Mouse (Mus musculus) intestine, postnatal 0 days (tissue): ENCODE results near the gene Vwde. TPM values are rescaled to one million over a fixed set of nuclear protein-coding genes. Genes with fewer than 3 reads are reported as not detected.

Experiments
- ATAC-seq: fragments of 200-750 bp; cut with Nextera tagmentation; 2 replicates; pipeline ENCODE4 v1.8.0; 2017; ENCODE audit warnings: mild to moderate bottlenecking, moderate TSS enrichment, moderate library complexity
- H3K27ac ChIP-seq: fragments of 300-500 bp; sonication (generic); 2 replicates; pipeline ENCODE4 v1.5.1; 2014; ENCODE audit warnings: mild to moderate bottlenecking, low read depth, low read length, moderate library complexity
- H3K27me3 ChIP-seq: fragments of 300-500 bp; sonication (generic); replicated peaks from 2 replicates; pipeline ENCODE4 v1.6.1; 2014; ENCODE audit warnings: low read length, mixed read lengths; ENCODE audit not compliant: control insufficient read depth, insufficient read depth
- H3K36me3 ChIP-seq: fragments of 300-500 bp; sonication (generic); 2 replicates; pipeline ENCODE4 v1.6.1; 2014; ENCODE audit warnings: mild to moderate bottlenecking, moderate library complexity; ENCODE audit not compliant: control insufficient read depth, insufficient read depth
- H3K4me1 ChIP-seq: fragments of 300-500 bp; sonication (generic); replicated peaks from 2 replicates; pipeline ENCODE4 v1.6.1; 2014; ENCODE audit warnings: antibody characterized with exemption, low read length, mixed read lengths; ENCODE audit not compliant: control insufficient read depth, insufficient read depth
- H3K4me2 ChIP-seq: fragments of 300-500 bp; sonication (generic); replicated peaks from 2 replicates; pipeline ENCODE4 v1.6.1; 2014; ENCODE audit warnings: low read depth, mild to moderate bottlenecking, moderate library complexity
- H3K4me3 ChIP-seq: fragments of 300-500 bp; sonication (generic); 2 replicates; pipeline ENCODE4 v1.5.1; 2014; ENCODE audit warnings: low read depth, low read length
- H3K9ac ChIP-seq: fragments of 300-500 bp; sonication (generic); 2 replicates; pipeline ENCODE4 v1.6.1; 2014; ENCODE audit warnings: mild to moderate bottlenecking, low read depth, low read length
- H3K9me3 ChIP-seq: fragments of 300-500 bp; sonication (generic); 2 replicates; pipeline ENCODE4 v1.6.1; 2016; ENCODE audit warnings: mixed run types; ENCODE audit not compliant: control insufficient read depth
- CTCF ChIP-seq: sonication (generic); IDR thresholded peaks from 2 replicates; pipeline ENCODE4 v1.5.1; 2016; ENCODE audit warnings: low read depth, mild to moderate bottlenecking, control low read depth, antibody characterized with exemption, moderate library complexity
- WGBS: fragments of 180-500 bp; shearing (Covaris S2); extraction: QIAGEN DNeasy Blood & Tissue Kit; methylation state at CpG from one replicate; pipeline ENCODE4 v1.1.7; 2014; 5-methylcytosine and 5-hydroxymethylcytosine counted together
- polyA plus RNA-seq: library from polyadenylated mRNA; unstranded; fragments of >200 nt; fragmentation: Nextera tagmentation; extraction: Ambion mirVana; gene quantifications from 2 replicates; pipeline ENCODE4 v1.2.1, GENCODE M21; 2015

The Vwde gene
- polyA plus RNA-seq, 1 experiment from 2014 or later = not detected

DNA sequence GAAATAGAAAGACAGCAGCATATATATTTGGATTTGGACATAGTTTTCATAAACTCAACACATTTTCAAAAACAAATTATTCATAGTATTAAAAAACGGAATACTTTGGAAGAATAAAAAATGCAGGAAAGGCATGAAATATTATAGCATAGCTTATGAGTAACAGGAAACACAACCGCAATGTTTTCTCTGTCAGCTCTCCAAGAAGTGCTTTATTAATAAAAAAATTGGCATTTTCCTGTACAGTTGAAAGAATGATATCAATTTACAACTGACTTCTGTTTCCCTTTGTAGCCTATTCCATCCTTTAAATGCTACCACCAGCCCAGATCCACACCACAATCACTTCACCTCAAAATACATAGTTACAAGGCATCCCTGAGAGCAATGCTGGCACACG lies 44.7 kb downstream of the Vwde start:
- no peak for ATAC-seq

DNA sequence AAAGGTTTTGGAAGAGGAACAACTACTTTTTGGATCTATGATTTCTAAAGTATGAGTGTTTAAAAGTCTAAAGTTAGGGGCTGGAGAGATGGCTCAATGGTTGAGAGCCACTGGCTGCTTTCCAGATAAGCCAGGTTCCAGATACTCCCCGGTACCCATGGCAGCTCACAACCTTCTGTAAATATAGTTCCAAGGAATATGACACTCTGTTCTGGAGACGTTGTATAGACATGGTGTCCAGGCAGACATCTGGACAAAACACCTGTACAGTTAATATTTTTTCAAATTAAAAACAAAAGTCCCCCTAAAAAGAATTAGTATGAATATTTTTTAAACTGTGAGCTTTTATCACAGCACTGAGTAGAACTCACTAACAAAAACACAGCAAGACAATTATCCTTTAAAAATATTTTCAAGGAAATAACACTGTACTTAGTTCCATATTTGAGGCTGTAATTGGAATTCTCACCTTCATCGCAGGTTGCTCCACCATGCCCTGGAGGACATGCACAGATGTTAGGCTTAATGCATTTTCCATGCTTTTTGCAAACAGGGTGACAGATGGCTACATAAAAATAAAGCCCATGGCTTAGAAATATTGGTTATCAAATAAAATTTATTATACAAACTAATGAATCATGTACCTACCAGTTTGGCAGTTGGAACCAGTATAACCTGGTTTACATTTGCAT lies 55.2 kb downstream of the Vwde start:
- Histone ChIP-seq H3K36me3 (no peaks in the 10 kb centered on the region), H3K27me3 (no peaks in the 10 kb centered on the region), H3K27ac (no peak overlapping the region), H3K9ac (no peak overlapping the region), H3K4me1 (no peaks in the 10 kb centered on the region), H3K4me3 (no peak overlapping the region), H3K9me3 (no peaks in the 10 kb centered on the region), H3K4me2 (no peak overlapping the region)
- ATAC-seq = no peak
- no peak for TF ChIP-seq CTCF
- 55% methylated on average over 3 of the region's 3 CpGs for WGBS

More for the DNA sequence above, 44.7 kb downstream of the Vwde start:
- Histone ChIP-seq H3K4me2 (no peak overlapping the region), H3K9ac (no peak overlapping the region), H3K4me3 (no peak overlapping the region), H3K27ac (no peak overlapping the region), H3K4me1 (no peaks in the 10 kb centered on the region), H3K36me3 (no peaks in the 10 kb centered on the region), H3K27me3 (no peaks in the 10 kb centered on the region), H3K9me3 (no peaks in the 10 kb centered on the region)
- WGBS = 59% methylated on average over 3 of the region's 3 CpGs
- no peak for TF ChIP-seq CTCF

DNA sequence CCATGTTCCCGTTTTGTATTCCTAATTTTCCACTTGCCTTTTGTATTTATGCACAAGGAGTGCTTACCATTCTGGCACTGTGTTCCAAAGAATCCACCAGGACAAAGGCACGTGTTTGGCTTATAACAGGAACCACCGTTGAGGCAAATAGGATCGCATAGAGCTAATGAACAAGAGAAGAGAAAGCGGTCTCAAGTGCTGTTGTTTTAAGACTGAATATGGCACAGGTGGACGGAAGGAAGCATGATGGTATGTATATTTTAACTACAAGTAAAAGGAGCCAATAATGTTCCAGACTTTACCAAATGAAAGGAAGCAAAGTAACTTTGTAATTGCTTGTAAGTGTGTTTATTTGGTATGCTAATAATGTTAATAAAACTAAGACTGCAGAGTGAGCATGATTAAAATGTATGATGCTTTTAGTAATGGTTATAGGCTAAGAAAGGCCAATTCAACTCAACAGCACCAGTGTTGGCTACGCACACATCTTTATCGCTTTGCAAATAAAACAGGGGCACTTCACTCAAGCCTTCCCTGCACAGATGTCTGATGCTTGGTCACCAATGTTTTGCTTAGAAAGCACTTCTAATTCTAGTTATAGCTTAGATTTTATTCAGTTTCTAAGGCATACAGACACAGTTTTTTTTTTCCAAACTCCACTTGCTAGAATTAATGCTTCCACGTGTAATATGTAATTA lies 58.4 kb downstream of the Vwde start:
- Histone ChIP-seq H3K4me1 (no peaks in the 10 kb centered on the region), H3K9ac (no peak overlapping the region), H3K9me3 (no peaks in the 10 kb centered on the region), H3K4me2 (no peak overlapping the region), H3K27me3 (no peaks in the 10 kb centered on the region), H3K27ac (no peak overlapping the region), H3K36me3 (no peaks in the 10 kb centered on the region), H3K4me3 (no peak overlapping the region)
- ATAC-seq = no peak
- no peak for TF ChIP-seq CTCF
- 72% methylated on average over 9 of the region's 9 CpGs for WGBS

DNA sequence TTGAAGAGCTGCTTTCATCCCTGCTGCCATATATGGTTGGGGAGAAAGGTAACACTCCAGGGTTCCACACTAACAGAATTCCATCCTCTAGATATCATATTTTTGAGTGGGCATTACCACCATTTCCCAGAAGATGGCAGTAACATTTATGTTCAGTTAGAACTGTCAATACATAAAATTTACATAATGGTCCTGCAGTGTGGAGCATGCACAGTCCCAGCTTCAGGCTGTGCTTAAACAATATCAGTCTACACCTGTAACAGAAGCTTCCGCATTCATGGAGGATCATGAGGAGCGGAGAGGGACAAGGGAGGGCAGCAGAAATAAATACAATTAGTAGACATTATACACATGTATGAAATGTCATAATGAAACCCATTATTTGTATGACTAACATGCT lies 65.3 kb downstream of the Vwde start:
- H3K9ac ChIP-seq = no peak overlapping the region
- H3K27ac ChIP-seq = no peak overlapping the region
- TF ChIP-seq CTCF = peak; percentile 42
- H3K4me3 ChIP-seq = no peak overlapping the region
- no peaks in the 10 kb centered on the region for H3K9me3 ChIP-seq
- H3K36me3 ChIP-seq = no peaks in the 10 kb centered on the region
- H3K4me2 ChIP-seq = no peak overlapping the region
- no peaks in the 10 kb centered on the region for H3K27me3 ChIP-seq
- 91% methylated on average over 2 of the region's 2 CpGs for WGBS
- ATAC-seq = no peak
- no peaks in the 10 kb centered on the region for H3K4me1 ChIP-seq

DNA sequence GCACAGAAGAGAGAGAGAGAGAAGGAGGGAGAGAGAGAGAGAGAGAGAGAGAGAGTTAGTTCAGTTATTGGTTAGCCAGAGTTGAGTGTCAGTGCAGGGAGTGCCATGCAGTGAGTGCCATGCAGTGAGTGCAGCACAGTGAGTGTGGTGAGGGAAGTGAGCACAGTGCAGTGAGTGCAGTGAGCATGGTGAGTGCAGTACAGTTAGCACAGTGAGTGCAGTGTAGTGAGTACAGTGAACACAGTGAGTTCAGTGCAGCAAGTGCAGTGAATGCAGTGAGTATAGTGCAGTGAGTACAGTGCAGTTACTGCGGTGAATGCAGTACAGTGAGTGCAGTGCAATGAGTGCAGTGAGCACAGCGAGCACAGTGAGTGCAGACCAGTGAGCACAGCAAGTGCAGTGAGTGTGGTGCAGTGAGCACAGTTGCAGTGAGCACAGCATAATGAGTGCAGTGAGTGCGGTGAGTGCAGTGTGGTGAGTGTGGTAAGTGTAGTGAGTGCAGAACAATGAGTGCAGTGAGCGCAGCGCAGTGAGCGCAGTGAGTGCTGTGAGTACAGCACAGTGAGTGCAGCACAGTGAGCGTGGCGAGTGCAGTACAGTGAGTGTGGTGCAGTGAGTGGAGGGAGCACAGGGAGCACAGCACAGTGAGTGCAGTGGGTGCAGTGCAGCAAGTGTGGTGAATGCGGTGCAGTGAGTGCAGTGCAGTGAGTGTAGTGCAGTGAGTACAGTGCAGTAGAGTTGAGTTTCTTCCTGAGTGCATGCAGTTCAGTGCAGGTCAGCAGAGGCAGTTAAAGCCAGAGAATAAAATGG lies 70.7 kb downstream of the Vwde start:
- WGBS = 96% methylated on average over 9 of the region's 9 CpGs
- no peaks in the 10 kb centered on the region for H3K4me1 ChIP-seq
- H3K27me3 ChIP-seq = no peaks in the 10 kb centered on the region
- H3K4me2 ChIP-seq = no peak overlapping the region
- no peaks in the 10 kb centered on the region for H3K9me3 ChIP-seq
- no peak for ATAC-seq
- no peak overlapping the region for H3K9ac ChIP-seq
- no peaks in the 10 kb centered on the region for H3K36me3 ChIP-seq
- TF ChIP-seq CTCF = no peak
- no peak overlapping the region for H3K27ac ChIP-seq
- H3K4me3 ChIP-seq = no peak overlapping the region

DNA sequence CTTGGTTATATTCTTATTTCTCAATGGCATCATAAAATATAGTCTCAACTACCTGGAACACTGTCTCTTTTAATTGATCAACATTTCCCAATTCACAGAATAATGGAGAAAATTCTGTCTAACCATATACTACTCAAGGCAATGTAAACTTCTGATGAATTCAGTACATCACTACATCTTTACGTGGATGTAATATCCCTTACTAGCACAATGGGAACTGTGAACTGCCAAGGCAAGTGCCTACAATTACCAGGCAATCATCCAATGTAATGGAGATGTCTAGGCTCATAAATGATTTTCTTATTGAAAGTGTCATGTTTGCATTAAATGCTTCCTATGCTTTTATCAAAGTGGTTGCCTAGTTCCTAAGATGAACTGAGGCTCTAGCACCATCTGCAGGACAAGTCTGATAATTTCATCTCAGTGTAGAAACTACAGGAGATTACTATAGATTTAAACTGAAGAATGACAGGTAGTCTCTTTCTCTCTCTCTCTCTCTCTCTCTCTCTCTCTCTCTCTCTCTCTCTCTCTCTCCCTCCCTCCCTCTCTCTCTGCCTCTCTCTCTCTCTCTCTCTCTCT lies 72.6 kb downstream of the Vwde start:
- no peaks in the 10 kb centered on the region for H3K27me3 ChIP-seq
- H3K4me2 ChIP-seq = no peak overlapping the region
- no peak for ATAC-seq
- H3K4me3 ChIP-seq = no peak overlapping the region
- H3K27ac ChIP-seq = no peak overlapping the region
- TF ChIP-seq CTCF = peak; percentile 80
- no peaks in the 10 kb centered on the region for H3K36me3 ChIP-seq
- H3K4me1 ChIP-seq = no peaks in the 10 kb centered on the region
- H3K9me3 ChIP-seq = no peaks in the 10 kb centered on the region
- H3K9ac ChIP-seq = no peak overlapping the region
- 98% methylated on average over 1 of the region's 1 CpGs for WGBS
